Mouse (Mus musculus): ENCODE results near the gene Olfr393. TPM values are rescaled to one million over a fixed set of nuclear protein-coding genes. Genes with fewer than 3 reads are reported as not detected.

Gene Olfr393
- total RNA-seq (2021): not detected

DNA sequence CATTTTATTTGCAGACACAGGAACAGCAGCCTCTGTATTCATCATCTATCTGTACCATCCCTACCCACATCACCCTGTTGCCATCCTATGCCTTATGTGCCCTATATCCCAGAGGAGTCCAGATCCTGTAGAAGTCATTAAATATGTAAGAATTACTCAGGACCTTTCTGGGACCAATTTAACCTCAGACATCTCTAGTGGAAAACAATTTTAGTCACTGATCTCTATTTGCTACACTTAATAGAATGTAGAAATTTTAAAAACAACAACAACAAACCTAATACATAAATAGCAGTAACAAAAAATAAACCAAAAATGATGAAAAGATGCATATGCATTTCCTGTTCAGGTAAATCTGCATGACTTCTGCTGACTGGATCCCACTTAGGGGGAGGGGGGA, at the start of gene Olfr393:
Gene Olfr393, minus strand, starts transcription at position 101 of the 400 bp plus-strand sequence.
- no peak for DNase-seq (ENCODE audit: extremely low spot score in 1 of 2, low spot score in 1 of 2)

DNA sequence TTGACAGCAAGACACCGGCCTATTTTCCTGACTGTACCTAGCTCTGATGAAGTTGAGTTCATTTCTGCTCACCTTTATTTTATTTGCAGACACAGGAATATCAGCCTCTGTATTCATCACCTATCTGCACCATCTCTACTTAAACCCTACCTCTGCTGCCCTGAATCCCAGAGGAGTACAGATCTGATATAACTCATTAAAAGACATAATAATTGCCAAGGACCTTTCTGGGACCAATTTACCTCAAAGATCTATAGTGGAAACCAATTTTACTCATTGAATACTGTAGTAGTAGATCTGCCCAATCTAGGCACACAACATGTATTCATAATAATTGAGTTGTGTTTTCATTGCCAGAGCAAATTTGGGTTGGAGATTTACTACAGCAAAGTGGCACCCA, 39.4 kb upstream of the Olfr393 start, which contains the start of gene Olfr394:
Gene Olfr394, minus strand, starts transcription at position 101 of the 400 bp plus-strand sequence.
- no peak for DNase-seq (ENCODE audit: extremely low spot score in 1 of 2, low spot score in 1 of 2)

DNA sequence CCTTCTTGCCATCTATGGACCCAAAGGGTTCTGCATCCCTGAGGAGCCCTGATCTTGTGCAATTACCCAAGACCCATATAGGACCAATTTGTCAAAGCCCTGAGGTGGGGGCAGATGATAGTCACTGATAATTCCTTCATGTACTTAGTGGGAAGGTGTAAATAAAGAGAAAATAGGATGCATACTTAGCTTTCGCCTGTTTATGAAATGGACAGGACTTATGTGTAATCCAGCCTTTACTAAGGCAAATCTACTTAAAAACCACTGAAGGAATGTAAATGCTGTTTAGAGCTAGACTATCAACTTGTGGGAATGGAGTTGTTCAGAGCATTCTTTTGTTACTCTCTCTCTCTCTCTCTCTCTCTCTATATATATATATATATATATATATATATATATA, 34.3 kb downstream of the Olfr393 start, which contains the start of gene Olfr392:
Gene Olfr392, minus strand, starts transcription at position 101 of the 400 bp plus-strand sequence.
- no peak for DNase-seq (ENCODE audit: extremely low spot score in 1 of 2, low spot score in 1 of 2)

DNA sequence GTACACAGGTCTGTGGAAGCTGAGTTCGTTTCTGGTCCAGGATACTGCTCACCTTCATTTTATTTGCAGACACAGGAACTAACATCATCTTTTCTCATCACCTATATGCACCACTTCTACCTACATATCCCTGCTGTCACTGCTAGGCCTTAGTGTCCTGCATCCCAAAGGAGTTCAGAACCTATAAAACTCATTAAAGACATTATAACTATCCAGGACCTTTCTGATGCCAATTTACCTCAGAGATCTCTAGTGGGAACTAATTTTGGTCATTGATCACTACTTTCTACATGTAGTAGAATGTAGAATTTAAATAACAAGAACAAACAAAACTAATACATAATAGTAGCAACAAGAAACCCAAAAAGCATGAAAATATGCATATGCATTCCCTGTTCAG, 48.3 kb downstream of the Olfr393 start, which contains the start of gene Olfr391-ps:
Gene Olfr391-ps, minus strand, starts transcription at position 101 of the 400 bp plus-strand sequence.
- DNase-seq (ENCODE audit: extremely low spot score in 1 of 2, low spot score in 1 of 2): no peak

Other genes starting within 250 kb of the Olfr393 start
- not detected for gene Zfp735, start 162.7 kb downstream of the Olfr393 start, total RNA-seq (2021)
- gene Olfr389, start 70.7 kb downstream of the Olfr393 start, total RNA-seq (2021): not detected
- not detected for gene Olfr390, start 68.5 kb downstream of the Olfr393 start, total RNA-seq (2021)
- not detected for gene Olfr391-ps, start 48.4 kb downstream of the Olfr393 start, total RNA-seq (2021)
- gene Olfr392, start 34.4 kb downstream of the Olfr393 start, total RNA-seq (2021): not detected
- gene Olfr394, start 39.3 kb upstream of the Olfr393 start, total RNA-seq (2021): not detected
- gene Olfr395, start 57.8 kb upstream of the Olfr393 start, total RNA-seq (2021): not detected
- not detected for gene Olfr23, start 85.2 kb upstream of the Olfr393 start, total RNA-seq (2021)
- not detected for gene Olfr397, start 109.4 kb upstream of the Olfr393 start, total RNA-seq (2021)
- not detected for gene Olfr398, start 139.0 kb upstream of the Olfr393 start, total RNA-seq (2021)
- gene Olfr139, start 205.1 kb upstream of the Olfr393 start, total RNA-seq (2021): not detected
- gene Olfr399, start 205.2 kb upstream of the Olfr393 start, total RNA-seq (2021): not detected
- not detected for gene Zfp616, start 218.5 kb upstream of the Olfr393 start, total RNA-seq (2021)